Mouse (Mus musculus) embryo, embryonic 11 days (tissue): Measurements from ENCODE around the gene Scarb2.
"Not testable (repeated sequence)": the region's sequence is repeated elsewhere in the genome, so short reads cannot be mapped to it uniquely, and the experiment has no call there.

ENCODE experiments used
- DNase-seq: peaks from one replicate; pipeline ENCODE4 v3.0.0-alpha.2; 2015

The Scarb2 gene

GRCm38 (mm10) chr5:92506733-92507132 lies at the start of gene Scarb2:
TSS of gene Scarb2 (minus strand) at chr5:92506833.
- no peak for DNase-seq

- no peak for DNase-seq
These were observed 49.3 kb upstream of the Scarb2 start for GRCm38 (mm10) chr5:92555905-92556304.

GRCm38 (mm10) chr5:92554891-92555511 lies 48.4 kb upstream of the Scarb2 start, which contains the start of gene Fam47e:
TSS of gene Fam47e (plus strand) at chr5:92555069.
- no peak for DNase-seq

GRCm38 (mm10) chr5:92554443-92554842 lies 47.8 kb upstream of the Scarb2 start:
- DNase-seq, result no peak

- DNase-seq, result no peak
These were observed 47.3 kb upstream of the Scarb2 start for GRCm38 (mm10) chr5:92553939-92554338.

GRCm38 (mm10) chr5:92552611-92553010 lies 46.0 kb upstream of the Scarb2 start:
- DNase-seq, result no peak

- DNase-seq, result no peak
These were observed 33.1 kb upstream of the Scarb2 start for GRCm38 (mm10) chr5:92539698-92540097.

- no peak for DNase-seq
These were observed 18.2 kb upstream of the Scarb2 start for GRCm38 (mm10) chr5:92524821-92525258.

- DNase-seq, result not testable (repeated sequence)
These were observed 14.5 kb upstream of the Scarb2 start for GRCm38 (mm10) chr5:92521131-92521530.

GRCm38 (mm10) chr5:92512066-92512465 lies 5.4 kb upstream of the Scarb2 start:
- no peak for DNase-seq

GRCm38 (mm10) chr5:92511256-92511655 lies 4.6 kb upstream of the Scarb2 start:
- no peak for DNase-seq

GRCm38 (mm10) chr5:92508853-92509252 lies 2.2 kb upstream of the Scarb2 start:
- no peak for DNase-seq

- DNase-seq, result peak; percentile 62
These were observed 318 bp downstream of the Scarb2 start for GRCm38 (mm10) chr5:92506301-92506729.

- peak; percentile 97 for DNase-seq
These were observed 1.2 kb downstream of the Scarb2 start for GRCm38 (mm10) chr5:92505402-92505865.

- peak; percentile 63 for DNase-seq
These were observed 1.8 kb downstream of the Scarb2 start for GRCm38 (mm10) chr5:92504676-92505400.

GRCm38 (mm10) chr5:92503856-92504618 lies 2.6 kb downstream of the Scarb2 start:
- no peak for DNase-seq

GRCm38 (mm10) chr5:92503356-92503847 lies 3.2 kb downstream of the Scarb2 start:
- no peak for DNase-seq

- DNase-seq, result no peak
These were observed 7.3 kb downstream of the Scarb2 start for GRCm38 (mm10) chr5:92499378-92499777.

GRCm38 (mm10) chr5:92498661-92499060 lies 8.0 kb downstream of the Scarb2 start:
- peak; percentile 62 for DNase-seq

- no peak for DNase-seq
These were observed 8.4 kb downstream of the Scarb2 start for GRCm38 (mm10) chr5:92498225-92498624.

- DNase-seq, result no peak
These were observed 10.7 kb downstream of the Scarb2 start for GRCm38 (mm10) chr5:92495771-92496409.

- no peak for DNase-seq
These were observed 11.3 kb downstream of the Scarb2 start for GRCm38 (mm10) chr5:92495291-92495690.

GRCm38 (mm10) chr5:92493423-92493822 lies 13.2 kb downstream of the Scarb2 start:
- no peak for DNase-seq
